Mouse (Mus musculus): ENCODE measurements around the gene Rab30.

Rab30 gene

DNA sequence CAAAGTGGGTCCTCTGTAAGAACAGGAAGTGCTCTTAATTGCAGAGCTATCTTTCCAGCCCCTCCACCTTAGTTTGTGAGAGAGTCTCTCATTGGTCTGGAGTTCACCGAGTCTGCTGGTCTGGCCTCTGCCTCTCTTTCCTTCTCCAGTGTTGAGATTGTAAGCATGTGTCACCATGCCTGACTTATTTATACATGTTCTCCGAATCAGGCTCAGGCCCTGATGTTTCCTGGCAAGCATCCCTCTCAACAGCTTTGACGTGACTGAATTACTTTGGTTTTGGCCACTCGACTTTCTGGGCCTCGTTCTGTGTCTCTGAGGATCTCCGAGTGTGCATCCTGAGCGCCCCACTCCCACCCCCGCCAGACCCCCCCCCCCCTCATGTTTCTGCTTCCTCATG is 55.4 kb downstream of the Rab30 start:
- no peak for DNase-seq (ENCODE audit: low read depth, low spot score)

DNA sequence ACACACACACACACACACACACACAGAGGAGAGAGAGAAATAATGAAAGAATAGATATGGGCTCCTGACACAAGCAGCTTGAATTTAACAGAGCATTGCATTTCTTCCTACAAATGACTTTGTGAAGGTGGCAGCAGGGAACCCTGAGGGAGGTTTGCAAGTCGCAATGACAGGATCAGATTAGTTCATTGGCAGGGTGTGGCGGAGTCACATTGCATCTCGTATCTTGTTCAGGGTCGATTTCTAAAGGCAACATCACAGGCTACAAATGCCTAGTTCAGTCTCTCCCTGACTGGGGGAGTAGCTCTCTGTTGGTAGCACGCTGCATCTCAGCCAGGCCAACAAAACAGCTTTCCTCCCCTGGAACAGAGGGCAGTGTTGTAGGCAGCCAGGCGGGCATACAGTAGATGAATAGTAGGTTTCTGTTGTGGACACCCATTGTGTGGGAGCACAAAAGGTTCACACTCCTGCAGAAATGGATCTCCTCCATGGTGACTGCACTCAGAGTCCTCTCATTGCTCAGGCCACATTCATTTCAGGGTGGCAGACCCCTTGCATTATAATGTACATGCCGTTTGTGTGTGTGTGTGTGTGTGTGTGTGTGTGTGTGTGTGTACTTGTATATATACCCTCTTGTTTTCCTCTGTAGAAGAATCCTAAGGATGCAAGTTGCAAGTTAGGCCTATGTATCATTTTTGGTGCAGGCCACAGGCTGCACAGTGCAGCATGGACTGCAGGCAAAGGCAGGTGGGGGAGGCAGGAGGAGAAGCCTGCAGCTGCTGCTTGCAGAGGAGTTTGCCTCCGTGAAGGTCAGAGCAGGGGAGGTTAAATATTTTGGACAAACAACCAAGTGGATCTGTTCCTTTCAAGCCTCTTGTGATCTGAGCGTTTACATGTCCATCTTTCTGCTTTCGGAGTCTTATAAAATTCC is 58.5 kb downstream of the Rab30 start:
- DNase-seq (ENCODE audit: low read depth, low spot score) = no peak

DNA sequence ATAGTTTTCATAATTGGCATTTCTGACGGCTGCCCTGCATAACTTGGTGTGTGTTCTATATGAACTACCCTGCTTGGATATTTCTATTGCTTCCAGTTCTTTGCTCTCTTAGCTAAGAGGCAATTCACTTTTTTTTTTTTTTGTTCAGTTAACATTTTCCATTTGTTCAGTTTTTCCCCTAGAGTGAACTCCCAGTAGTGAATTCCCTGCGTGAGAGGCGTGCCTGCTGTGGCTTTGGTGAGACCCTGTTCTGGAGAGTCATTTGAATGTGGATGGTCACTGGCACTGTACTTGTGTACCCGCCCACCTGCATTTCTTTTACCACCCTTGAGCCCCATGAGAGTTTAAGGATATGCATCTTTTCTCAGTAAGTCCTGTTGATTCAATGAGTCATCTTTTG is 60.8 kb downstream of the Rab30 start:
- no peak for DNase-seq (ENCODE audit: low read depth, low spot score)

DNA sequence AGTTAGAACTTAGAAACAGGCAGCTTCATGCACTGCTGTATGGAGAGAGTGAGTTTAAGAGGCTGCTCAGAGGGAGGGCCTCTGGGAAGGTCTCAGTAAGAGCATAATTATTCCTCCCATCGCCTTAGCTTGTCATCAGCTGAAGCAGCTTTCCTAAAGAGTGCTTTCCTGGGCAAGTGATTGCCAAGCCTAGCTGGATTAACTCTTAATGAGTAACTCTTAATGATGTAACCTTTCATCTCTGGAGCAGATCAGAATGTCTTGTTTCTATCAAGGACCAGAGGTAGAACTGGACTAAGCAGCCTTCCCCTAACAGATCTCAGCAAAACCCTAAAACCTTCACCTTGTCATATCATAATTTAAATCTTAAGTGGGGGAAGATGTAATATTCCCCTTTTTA is 61.8 kb downstream of the Rab30 start:
- DNase-seq (ENCODE audit: low read depth, low spot score) = no peak

DNA sequence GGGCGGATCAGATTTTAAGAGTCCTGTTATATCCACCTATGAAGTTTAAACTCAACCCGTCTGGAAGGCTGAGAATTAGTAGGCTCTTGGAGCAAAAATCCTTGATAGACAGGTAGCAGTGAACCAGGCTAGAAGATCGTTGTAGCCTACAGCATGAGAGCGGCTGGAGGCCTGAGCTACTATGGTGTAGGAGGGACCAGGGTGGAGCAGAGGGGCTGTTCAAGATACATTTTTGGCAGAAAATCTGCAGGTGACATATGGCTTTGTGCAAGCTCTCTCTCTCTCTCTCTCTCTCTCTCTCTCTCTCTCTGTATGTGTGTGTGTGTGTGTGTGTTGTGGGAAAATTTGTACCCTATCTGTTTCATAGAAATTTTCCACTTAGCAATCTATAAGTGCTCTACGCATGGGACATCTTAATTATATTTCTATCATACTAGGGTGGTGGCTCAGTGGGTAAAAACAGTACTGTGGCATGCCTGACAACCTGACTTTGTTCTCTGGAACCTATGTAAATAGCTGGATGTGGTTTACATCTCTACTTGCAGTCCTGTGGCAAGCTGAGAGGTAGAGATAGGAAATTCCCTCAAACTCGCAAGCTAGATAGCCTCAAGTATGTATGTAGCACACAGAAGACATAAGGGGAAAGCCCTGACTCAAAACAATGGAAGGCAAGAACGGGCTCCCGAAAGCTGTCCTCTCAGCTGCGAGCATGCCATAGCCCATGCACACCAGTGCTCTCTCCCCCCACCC is 63.7 kb downstream of the Rab30 start:
- no peak for DNase-seq (ENCODE audit: low read depth, low spot score)

DNA sequence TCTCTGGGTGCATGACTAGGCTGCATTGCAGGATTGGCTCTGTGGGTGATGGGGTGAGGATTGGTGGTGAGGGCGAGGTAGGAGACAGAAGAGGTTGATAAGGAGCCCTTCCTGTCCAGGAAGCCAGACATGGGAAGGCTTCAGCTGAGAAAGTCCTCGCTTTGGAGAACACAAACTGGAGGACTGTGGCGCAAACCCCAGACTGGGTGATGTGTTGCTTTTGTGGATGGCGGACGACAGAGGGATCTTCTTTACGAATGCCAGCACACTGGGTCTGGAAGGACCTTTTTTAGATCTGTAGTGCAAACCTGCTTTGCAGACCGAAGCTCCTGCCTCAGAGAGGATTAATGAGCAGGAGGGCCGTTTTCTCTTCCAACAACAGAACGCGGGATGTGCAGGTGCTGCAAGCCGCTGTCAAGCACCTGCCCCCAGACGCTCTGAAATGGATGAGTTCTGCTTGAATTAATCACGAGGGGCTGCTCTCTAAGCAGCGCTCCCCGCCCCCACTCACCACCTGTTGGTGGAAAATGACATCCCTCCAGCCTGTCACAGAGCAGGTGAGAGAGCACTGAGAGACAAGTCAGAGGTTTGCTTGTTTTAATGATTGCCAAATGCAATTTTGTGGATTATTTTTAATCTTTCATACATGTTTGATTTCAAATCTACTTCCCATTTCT is 65.2 kb downstream of the Rab30 start:
- DNase-seq (ENCODE audit: low read depth, low spot score) = peak; percentile 23

DNA sequence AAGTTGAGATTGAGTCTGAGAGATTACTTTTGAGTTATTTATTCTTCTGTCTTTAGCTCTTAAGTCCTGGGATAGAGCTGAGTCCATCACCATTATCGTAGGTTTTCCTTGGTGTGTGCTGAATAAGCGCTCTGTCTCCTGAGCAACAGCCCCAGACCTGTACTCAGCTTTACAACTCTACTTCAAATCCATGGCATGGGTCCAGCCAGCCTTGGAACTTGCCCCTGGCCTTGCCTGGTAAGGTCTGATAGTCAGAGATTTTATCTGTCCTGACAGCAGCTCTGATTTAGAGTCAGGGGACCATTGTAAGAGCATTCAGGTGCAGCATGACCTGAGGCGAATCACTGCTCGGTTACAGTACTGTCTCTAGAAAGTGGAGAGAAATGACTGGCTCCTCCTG is 66.1 kb downstream of the Rab30 start:
- DNase-seq (ENCODE audit: low read depth, low spot score) = no peak

DNA sequence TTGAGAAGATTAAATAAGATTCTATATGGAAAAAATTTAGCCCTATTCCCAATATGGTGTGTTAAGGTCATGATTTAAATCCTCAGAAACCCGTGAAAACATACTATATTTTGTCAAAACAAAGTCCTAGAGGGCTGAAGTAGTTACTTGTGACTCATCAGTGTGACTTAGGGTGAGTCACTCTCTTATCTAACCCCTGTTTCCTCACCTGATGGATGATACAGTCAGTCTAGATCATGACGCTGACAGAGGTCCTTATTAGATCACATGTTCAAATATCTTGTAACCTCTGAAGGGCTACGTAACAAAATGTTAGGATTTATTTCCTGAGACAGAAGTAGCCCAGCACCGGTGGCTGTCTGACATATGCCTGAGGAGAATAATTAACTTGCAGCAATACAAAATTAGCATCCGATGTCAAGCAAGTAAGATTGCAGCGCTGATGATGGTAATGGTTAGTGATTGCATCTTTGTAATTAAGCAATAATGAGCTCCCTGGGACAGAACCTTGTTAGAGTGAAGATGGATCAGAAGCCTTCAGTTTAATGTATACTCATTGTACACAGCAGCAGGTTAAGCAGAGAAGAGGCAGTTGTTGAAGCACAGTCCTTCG is 70.4 kb downstream of the Rab30 start:
- DNase-seq (ENCODE audit: low read depth, low spot score) = no peak

DNA sequence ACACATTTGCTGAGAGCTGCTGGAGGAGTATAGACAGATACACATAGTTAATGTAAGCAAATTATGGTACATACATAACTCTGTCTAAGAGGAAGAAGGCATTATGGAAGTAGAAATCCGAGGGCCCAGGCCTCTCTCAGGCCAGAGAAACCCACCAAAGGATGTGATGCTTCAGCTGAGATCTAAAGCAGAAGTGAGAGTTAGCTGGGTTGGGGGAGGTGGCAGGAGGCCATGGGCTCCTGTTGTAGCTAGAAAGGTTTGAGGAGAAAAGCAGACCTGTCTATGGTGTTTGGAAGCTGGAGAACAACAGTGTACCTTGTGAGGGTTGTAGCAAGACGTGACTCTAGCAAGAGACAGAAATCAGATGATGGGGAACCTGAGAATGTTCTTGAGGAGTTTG is 75.8 kb downstream of the Rab30 start:
- DNase-seq (ENCODE audit: low read depth, low spot score) = no peak

DNA sequence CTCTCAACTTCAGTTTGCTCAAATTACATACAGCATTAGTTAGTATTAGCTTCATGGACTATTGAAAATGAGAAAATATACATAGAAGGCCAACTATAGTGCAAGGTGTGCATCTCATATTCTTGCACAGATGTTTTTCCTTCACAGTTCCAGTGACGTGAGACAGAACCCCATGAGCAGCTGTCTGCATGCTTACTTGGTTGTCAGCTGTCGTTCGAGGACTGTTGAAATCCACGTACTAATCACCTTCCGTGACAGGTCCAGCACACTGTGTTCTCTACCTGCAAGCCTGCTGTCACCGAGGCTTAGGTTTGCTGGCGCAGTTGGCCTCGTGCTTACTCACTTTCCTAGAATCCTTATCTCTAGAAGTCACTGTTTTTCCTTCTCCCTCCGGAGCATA is 76.5 kb downstream of the Rab30 start:
- no peak for DNase-seq (ENCODE audit: low read depth, low spot score)

DNA sequence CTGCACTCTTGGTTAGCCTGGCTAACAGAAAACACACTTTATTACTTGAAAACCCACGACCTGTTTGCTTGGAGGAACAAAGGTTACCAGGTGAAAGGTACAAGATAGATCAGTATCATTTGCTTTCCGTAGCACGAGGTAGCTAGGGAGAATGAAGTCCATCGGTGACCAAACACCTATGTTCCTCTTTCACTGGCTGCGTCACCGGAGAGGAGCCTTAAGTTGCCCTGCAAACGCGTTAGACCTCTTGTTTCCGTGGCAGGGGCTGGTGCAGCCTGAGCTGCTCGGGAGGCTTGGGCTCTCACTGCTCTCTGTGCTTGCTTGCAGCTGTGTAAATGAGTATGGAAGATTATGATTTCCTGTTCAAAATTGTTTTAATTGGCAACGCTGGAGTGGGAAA is 78.3 kb downstream of the Rab30 start:
- DNase-seq (ENCODE audit: low read depth, low spot score) = no peak

DNA sequence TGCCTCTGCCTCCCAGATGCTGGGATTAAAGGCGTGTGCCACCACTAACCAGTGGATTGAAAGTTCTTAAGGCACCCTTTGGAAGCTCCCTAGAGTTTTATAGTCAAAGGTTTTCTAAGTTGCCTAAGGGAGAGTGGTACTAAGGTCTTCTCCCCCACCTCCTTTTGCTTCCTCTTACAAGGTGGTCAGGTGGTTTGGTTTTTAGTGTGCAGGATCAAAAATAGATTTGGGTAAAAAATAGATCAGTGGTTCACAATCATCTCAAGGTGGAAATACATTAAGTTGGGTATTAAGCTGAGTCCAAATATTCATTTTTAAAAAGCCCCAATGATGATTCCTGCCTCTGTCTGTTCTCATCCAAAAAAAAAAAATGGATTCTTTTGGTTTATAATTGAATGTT is 79.0 kb downstream of the Rab30 start:
- no peak for DNase-seq (ENCODE audit: low read depth, low spot score)

DNA sequence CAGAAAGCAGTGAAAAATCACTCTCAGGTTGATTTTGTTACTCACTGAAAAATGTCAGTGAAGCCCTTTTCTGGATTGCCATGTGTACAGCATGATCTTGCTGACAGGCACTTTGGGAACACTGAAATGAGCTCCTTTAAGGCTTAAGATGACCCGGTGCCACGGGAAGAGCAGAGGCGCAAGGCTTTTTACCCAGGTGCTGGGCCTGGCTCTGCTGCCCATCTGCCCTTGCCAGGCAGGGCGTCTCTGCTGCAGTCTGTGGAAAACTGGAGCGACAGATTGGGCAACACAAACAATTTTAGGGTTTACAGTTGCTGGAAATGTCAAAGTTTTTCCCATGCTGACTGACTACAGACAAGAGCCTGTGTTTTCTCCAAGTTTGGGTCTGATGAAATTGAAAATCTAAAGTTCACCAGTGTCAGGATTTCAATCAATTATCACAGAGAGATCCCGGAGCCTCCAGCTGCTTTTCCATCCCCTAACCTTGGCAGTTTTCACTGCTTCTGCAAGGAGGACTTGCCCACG is 79.6 kb downstream of the Rab30 start:
- no peak for DNase-seq (ENCODE audit: low read depth, low spot score)

DNA sequence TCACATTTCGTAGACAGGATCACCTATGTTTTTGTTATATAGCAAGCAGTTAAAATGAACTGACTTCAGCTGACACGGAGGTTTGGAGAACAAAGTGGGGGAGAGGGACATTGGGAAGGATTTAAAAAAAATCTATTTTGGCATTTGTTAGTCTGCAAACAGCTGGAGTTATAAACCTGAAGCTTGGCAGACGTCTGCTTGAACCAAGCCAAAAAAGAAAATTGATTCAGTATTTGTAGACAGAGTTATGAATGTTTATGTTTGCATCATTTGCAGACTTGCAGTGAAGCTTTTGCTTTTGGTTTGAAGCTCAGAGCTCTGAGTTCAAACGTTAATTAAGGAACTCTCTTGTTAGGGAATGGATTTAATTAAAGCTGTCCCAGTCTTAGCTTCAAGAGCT is 80.5 kb downstream of the Rab30 start:
- DNase-seq (ENCODE audit: low read depth, low spot score) = no peak

DNA sequence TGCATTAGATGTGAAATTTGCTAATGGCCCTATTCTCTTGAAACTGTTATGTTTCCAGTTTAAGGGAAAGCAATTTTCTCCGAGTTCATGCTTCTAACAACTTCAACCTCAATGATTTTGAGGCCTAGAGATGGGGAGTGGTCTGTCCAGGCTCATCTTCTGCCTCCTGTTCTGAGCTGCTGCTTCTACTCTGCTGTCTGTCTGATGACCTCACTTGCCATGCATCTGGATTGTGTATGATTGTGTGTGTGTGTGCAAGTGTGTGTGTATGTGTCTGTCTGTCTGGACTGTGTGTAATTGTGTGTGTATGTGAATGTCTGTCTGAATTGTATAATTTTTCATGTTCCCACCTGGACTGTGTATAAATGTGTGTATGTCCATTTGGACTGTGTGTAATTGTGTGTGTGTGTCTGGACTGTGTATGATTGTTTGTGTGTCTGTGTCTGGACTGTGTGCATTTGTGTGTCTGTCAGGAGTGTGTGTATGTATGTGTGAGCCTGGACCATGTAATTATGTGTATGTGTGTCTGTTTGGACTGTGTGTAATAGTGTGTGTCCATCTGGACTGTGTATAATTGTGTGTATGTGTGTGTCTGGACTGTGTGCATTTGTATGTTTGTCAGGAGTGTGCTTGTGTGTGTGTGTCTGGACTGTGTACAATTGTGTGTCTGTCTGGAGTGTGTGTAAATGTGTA is 81.2 kb downstream of the Rab30 start:
- DNase-seq (ENCODE audit: low read depth, low spot score) = no peak

DNA sequence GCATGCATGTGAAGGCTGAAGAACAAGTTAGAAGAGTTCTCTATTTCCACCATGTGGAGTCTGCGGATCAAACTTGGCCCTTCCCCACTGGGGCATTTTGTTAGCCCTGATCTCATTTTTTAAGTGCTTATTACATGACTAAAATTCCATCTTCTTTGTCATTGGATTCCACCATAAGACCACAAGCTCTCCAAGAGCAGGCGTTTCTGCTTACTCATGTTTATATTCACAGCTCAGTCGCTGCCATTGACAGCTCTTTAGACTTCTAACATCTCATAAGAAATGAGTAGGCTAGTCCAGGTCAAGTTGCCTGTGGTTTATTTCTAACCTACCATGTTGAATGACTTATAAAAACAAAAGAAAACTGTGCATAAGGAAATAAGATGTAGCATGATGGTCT is 84.8 kb downstream of the Rab30 start:
- DNase-seq (ENCODE audit: low read depth, low spot score) = no peak

DNA sequence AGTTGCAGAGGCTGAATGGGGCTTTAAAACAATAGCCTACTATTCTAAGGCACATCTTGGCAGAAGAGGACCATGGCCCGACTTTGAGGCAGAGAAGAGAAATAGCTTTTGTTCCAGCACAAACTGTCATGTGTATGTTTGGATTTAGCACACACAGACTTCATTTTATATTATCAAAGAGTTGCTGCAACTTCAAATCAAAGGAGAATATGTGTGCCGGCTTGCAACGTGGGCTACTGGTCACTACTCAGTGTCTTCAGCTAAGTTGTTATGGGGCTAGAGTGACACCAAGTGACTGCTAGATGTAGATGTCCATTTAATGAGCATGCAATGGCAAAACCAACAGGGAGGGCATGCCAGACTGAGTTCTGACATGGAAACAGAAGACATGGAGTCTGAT is 86.6 kb downstream of the Rab30 start:
- peak; percentile 4 for DNase-seq (ENCODE audit: low read depth, low spot score)

DNA sequence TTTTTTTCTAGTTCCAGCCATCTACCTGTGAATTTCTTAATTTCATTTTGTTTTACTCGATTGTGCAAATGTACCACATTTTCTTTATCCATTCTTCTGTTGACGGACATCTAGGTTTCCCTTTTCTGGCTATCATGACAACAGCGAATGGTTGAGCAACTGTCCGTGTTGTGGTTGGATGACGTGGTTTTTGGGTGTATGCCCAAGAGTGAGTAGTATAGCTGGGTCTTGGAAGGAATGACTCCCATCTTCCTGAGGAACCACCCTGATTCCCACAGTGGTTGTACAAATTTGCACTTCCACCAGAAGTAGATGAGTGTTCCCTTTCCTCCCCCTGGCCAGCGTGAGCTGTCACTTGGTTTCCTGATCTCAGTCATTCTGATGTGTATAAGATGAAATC is 91.0 kb downstream of the Rab30 start:
- DNase-seq (ENCODE audit: low read depth, low spot score) = no peak

DNA sequence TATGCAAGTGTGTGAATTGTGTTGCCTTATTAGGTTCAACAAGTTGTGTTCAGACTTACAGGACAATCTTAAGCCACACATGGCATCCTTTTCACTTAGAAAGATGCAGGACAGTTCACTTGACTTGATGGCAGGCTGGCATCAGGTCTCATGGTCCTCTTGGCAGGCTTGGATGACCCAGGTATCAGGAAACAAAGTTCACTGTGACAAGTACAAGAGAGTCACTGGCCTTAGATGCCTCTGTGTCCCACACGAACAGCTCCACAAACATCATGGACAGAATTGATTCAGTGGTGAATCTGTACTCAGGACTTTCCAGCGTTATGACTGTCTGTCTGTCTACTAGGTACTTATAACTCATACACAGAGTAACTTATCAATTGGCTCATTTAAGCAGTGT is 93.0 kb downstream of the Rab30 start:
- DNase-seq (ENCODE audit: low read depth, low spot score) = no peak

DNA sequence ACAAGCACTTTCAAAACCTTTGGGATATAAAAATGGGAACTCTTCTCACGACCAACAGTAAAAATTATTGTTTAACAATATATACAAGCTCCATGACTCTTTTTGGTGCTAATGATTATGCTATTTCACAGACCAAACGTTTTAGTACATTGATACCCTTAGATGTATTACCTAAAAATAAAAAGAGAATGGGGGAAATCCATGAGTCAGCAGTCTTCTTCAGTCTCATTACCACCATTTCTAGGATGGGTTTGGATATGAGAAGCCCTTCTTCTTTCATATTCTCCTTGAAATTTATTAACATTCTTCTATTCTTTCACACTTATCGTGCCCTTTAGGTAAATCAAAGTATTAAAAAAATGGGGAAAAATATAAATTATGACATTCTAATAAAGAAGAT is 95.0 kb downstream of the Rab30 start:
- DNase-seq (ENCODE audit: low read depth, low spot score) = no peak

DNA sequence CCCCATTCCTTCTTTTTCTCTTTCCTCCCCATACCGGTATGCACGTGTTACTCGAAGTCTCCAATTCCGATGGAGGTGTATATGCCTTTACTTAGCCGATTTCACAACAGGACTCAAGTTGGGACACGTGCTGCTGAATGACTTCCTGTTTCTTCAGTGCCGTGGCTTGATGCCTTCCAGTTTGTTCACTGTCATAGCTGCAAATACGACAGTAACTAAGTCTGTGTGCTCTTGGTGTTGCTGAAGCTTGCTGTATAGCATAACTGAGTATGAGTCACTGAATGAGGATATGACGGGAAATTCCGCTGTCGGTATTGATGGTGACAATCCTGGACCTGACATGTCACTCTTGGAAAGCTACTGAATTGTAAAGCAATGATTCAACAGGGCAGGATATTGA is 95.8 kb downstream of the Rab30 start:
- DNase-seq (ENCODE audit: low read depth, low spot score) = no peak

Measured in mesoderm, embryonic 11.5 days (tissue).